Mouse (Mus musculus) G1E (cell line): ENCODE measurements around the gene Fxr2. TPM values are rescaled to one million over a fixed set of nuclear protein-coding genes. Genes with fewer than 3 reads are reported as not detected.
"Not testable (repeated sequence)": the region's sequence is repeated elsewhere in the genome, so short reads cannot be mapped to it uniquely, and the experiment has no call there.

ENCODE experiments used
- ATAC-seq: 2 replicates; pipeline ENCODE4 v1.8.0; 2016; ENCODE audit warnings: mild to moderate bottlenecking; ENCODE audit not compliant: insufficient number of reproducible peaks, poor library complexity, low FRiP score, severe bottlenecking; ENCODE audit errors: extremely low read depth
- DNase-seq: peaks from one replicate; pipeline ENCODE4 v3.0.0; 2012; ENCODE audit warnings: low spot score
- H3K27me3 ChIP-seq: 2 replicates; pipeline ENCODE4 v1.6.1; 2012; ENCODE audit warnings: mild to moderate bottlenecking, low read length, inconsistent platforms; ENCODE audit not compliant: insufficient read depth
- H3K36me3 ChIP-seq: replicated peaks from 2 replicates; pipeline ENCODE3; 2012; ENCODE audit warnings: mild to moderate bottlenecking, inconsistent platforms
- H3K4me1 ChIP-seq: 2 replicates; pipeline ENCODE4 v1.6.1; 2012; ENCODE audit warnings: low read depth, low read length, inconsistent platforms, mixed read lengths; ENCODE audit not compliant: insufficient read depth
- H3K4me3 ChIP-seq: 2 replicates; pipeline ENCODE4 v1.5.1; 2012; ENCODE audit warnings: low read depth, mild to moderate bottlenecking, inconsistent platforms, low read length, moderate library complexity, mixed read lengths
- H3K9me3 ChIP-seq: replicated peaks from 2 replicates; pipeline ENCODE4 v1.6.1; 2012; ENCODE audit warnings: inconsistent platforms
- CTCF ChIP-seq: IDR thresholded peaks from 2 replicates; pipeline ENCODE4 v1.5.1; 2012; ENCODE audit warnings: low read depth, low read length, inconsistent platforms, mixed read lengths
- GATA1 ChIP-seq: IDR thresholded peaks from 2 replicates; pipeline ENCODE4 v1.6.1; 2012; ENCODE audit warnings: borderline replicate concordance, low read length, inconsistent platforms, mixed read lengths
- GATA2 ChIP-seq: IDR thresholded peaks from 2 replicates; pipeline ENCODE4 v1.6.1; 2012; ENCODE audit warnings: low read depth, low read length, inconsistent platforms, borderline replicate concordance
- POLR2AphosphoS5 ChIP-seq: IDR thresholded peaks from 2 replicates; pipeline ENCODE4 v1.6.1; 2012; ENCODE audit warnings: low read depth, low read length, inconsistent platforms; ENCODE audit not compliant: insufficient replicate concordance
- TAL1 ChIP-seq: conservative IDR thresholded peaks from 2 replicates; pipeline ENCODE4 v1.6.1; 2012; ENCODE audit warnings: low read depth, low read length, inconsistent platforms, mixed read lengths
- polyA plus RNA-seq: library from polyadenylated mRNA; stranded (reverse); fragments of >175 nt; gene quantifications from 2 replicates; pipeline ENCODE4 v1.2.3, GENCODE M21; 2012
- total RNA-seq, 2 experiments: library from RNA; stranded (forward) in 1 of 2; stranded (reverse) in 1 of 2; fragments of 200-1000 nt in 1 of 2; fragments of >200 nt in 1 of 2; fragmentation: Nextera tagmentation in 1 of 2; gene quantifications; 2 replicates each; pipeline ENCODE4 v1.2.3; 2014 to 2017

Fxr2 gene
- total and polyA plus RNA-seq, 3 experiments: 44.9 to 92.9 (median 82.4) TPM

DNA sequence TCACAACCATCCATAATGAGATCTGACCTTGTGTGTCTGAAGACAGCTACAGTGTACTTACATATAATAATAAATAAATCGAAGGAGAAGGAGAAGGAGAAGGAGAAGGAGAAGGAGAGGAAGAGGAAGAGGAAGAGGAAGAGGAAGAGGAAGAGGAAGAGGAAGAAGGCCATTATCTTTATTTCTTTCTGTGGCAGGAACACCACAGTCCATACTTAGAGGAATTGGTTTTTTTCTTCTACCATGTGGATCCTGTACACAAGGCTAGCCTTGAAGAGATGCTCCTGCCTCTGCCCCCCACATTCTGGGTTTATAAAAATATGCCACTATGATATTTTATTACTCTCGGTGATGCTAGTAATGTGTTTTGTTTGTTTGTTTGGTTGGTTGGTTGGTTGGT lies 26.0 kb upstream of the Fxr2 start:
- H3K4me3 ChIP-seq: no peak overlapping the region; the same call in 1 of the 2 replicates
- no peaks in the 10 kb centered on the region for H3K9me3 ChIP-seq
- peaks cover 25% of the 10 kb centered on the region for H3K36me3 ChIP-seq
- no peak for ATAC-seq
- TF ChIP-seq GATA1: no peak
- TF ChIP-seq GATA2: no peak
- TF ChIP-seq TAL1: no peak
- TF ChIP-seq CTCF: no peak
- no peak for TF ChIP-seq POLR2AphosphoS5
- DNase-seq: no peak
- no peaks in the 10 kb centered on the region for H3K27me3 ChIP-seq
- peaks cover 85% of the 10 kb centered on the region for H3K4me1 ChIP-seq

DNA sequence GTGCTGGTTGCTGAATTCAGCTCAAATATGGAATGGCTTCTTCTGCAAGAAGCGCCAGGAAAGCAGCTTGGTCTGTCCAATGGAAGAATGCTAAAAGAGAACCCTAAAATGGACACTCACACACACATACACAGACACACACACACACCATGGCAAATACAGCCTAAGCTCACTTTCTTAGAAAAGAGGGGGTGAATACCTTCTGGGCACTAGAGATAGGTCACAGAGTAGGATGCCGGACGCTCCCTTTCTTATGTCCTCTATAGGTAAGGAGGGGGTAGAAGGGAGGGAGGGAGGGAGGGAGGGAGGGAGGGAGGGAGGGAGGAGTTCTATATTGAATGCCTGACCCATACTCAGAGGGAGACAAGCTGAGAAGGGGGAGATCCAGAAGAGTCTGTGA lies 24.3 kb upstream of the Fxr2 start:
- no peaks in the 10 kb centered on the region for H3K27me3 ChIP-seq
- H3K36me3 ChIP-seq: peaks cover 9% of the 10 kb centered on the region
- ATAC-seq: no peak
- TF ChIP-seq TAL1: no peak
- H3K9me3 ChIP-seq: no peaks in the 10 kb centered on the region
- DNase-seq: no peak
- H3K4me3 ChIP-seq: no peak overlapping the region
- H3K4me1 ChIP-seq: peaks cover 79% of the 10 kb centered on the region

DNA sequence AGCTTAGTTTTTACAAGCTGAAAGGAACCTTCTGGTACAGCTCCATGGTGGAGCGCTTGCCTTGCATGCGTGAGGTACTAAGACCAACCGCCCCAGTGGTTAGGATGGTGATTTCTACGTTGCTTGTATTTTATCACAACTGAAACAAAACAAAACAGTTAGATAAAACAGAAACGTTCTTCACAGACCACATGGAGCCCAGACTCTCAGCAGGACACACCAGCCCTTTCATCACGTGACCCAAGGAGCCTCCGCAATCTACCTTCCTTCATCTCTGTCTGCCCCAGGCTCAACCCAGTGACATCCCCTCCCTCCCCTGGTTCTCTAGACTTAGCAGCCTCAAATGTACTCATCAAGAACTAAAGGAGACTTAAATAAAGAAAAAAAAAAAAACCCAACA lies 23.4 kb upstream of the Fxr2 start:
- Histone ChIP-seq H3K36me3 (no peaks in the 10 kb centered on the region), H3K27me3 (no peaks in the 10 kb centered on the region; the same call in 1 of the 2 replicates), H3K4me3 (no peak overlapping the region; the same call in 1 of the 2 replicates), H3K4me1 (peaks cover 78% of the 10 kb centered on the region), H3K9me3 (no peaks in the 10 kb centered on the region)
- TF ChIP-seq GATA2 (no peak), POLR2AphosphoS5 (no peak), TAL1 (no peak), CTCF (no peak), GATA1 (no peak)
- DNase-seq: no peak
- ATAC-seq: no peak

DNA sequence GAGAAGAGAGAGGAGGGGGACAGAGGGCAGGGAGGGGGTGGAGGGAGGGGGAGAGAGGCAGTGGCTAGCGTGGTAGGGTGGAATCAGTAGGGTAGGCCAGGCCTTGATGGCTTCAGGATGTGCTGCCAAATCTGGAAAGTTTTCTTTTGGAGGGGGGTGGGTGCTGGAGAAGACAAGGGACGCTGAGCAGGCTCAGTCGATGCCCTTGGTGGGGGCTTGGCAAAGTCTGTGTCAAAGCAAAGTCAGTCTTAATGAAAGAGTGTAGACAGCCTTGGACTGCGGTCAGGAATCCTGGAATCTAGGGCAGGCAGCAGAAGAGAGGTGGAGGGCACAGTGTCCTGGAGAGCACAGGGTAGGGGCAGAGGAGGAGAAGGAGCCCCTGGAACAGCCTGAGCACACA lies 21.9 kb upstream of the Fxr2 start:
- Histone ChIP-seq H3K27me3 (peaks cover 10% of the 10 kb centered on the region), H3K4me1 (peaks cover 69% of the 10 kb centered on the region), H3K4me3 (no peak overlapping the region), H3K36me3 (no peaks in the 10 kb centered on the region), H3K9me3 (no peaks in the 10 kb centered on the region)
- no peak for TF ChIP-seq TAL1
- TF ChIP-seq CTCF: no peak
- no peak for TF ChIP-seq POLR2AphosphoS5
- no peak for TF ChIP-seq GATA2
- no peak for TF ChIP-seq GATA1
- ATAC-seq (no peak), DNase-seq (no peak)

DNA sequence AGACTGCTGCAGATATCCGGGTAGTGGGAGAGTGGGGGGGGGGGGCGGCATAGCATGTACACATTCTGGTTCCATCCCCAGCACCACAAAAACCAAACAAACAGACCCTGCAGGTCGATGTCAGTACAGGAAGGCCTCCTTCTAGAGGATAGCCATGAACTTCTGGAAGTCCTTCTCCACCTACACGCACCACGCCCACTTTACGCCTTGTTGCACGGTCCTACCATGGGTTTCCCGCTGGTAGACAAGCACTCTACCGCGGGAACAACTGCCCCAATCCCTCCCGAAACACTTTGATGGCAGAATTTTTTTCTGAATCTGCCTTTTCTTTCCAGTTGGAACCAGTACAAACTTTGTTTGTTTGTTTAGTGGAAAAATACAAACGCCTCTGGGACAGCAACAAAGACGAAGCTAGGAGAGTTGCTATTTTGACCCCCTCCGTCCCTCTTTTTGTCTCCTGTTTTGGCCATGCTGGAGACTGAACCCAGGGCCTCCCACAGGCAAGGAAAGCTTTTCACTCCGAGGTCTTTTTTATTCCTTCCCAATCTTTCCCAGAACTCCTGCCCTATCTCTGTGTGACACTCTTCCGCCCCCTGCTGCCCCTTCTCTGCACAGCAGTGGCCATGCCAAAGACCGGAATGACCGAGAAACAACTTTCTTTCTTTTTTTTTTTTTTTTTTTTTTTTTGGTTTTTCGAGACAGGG lies 19.1 kb upstream of the Fxr2 start:
- H3K9me3 ChIP-seq: no peaks in the 10 kb centered on the region
- peaks cover 33% of the 10 kb centered on the region for H3K27me3 ChIP-seq
- no peak for ATAC-seq
- no peaks in the 10 kb centered on the region for H3K36me3 ChIP-seq
- peaks cover 62% of the 10 kb centered on the region for H3K4me1 ChIP-seq
- peak; percentile 42; the same call in 1 of the 2 replicates for TF ChIP-seq CTCF
- TF ChIP-seq TAL1: no peak
- H3K4me3 ChIP-seq: peak overlapping the region; percentile 58; the same call in 1 of the 2 replicates
- no peak for DNase-seq

DNA sequence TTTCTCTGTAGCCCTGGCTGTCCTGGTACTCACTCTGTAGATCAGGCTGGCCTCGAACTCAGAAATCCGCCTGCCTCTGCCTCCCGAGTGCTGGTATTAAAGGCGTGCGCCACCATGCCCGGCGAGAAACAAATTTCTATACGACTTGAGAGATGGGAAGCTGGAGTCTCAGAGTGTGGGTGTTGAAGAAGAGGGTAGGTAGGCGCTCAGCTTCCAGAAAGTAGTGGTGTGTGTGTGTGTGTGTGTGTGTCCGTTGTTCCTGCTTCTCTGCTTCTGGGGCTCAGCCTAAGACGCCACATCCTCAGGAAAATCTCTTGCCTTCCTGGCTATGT lies 18.6 kb upstream of the Fxr2 start:
- not testable (repeated sequence) for ATAC-seq, DNase-seq, H3K9me3 ChIP-seq, H3K36me3 ChIP-seq, H3K4me3 ChIP-seq
- H3K27me3 ChIP-seq: peaks cover 33% of the 10 kb centered on the region
- H3K4me1 ChIP-seq: peaks cover 57% of the 10 kb centered on the region

DNA sequence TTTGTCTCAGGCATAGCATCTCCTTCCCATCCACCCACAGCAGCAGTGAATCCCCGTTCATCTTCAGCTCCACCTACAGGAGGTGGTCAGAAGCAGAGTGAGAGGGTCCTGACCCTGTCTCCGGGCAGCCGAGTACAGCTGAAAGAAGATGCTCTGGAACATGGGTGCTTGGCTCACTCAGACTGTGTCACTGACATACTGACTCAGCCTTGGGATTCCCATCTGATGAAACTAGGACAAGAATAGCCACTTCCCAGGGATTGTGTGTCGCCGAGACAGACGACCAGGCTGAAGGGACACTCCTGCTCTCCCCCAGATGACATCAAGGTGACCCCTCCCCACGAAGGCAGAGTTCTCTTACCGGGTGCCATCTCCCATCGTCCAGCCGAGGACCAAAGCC lies 16.0 kb upstream of the Fxr2 start:
- Histone ChIP-seq H3K36me3 (no peaks in the 10 kb centered on the region), H3K9me3 (no peaks in the 10 kb centered on the region), H3K4me3 (no peak overlapping the region), H3K27me3 (peaks cover 33% of the 10 kb centered on the region), H3K4me1 (peaks cover 56% of the 10 kb centered on the region)
- ATAC-seq: no peak
- no peak for DNase-seq
- no peak for TF ChIP-seq CTCF
- TF ChIP-seq POLR2AphosphoS5: no peak
